Mouse (Mus musculus) telencephalon, adult 2 months (tissue): ENCODE measurements around the gene Gm10570.

ENCODE experiments used
- DNase-seq: peaks from one replicate; pipeline ENCODE4 v3.0.0-alpha.2; 2011; ENCODE audit warnings: low read depth, low spot score

Gm10570 gene

GRCm38 (mm10) chr4:130273698-130274345, 34.7 kb downstream of the Gm10570 start:
- DNase-seq: peak; percentile 68

GRCm38 (mm10) chr4:130270611-130271347, 37.7 kb downstream of the Gm10570 start:
- peak; percentile 52 for DNase-seq

- DNase-seq: peak; percentile 68
These were observed 38.4 kb downstream of the Gm10570 start for GRCm38 (mm10) chr4:130270089-130270488.

GRCm38 (mm10) chr4:130268736-130269135, 39.7 kb downstream of the Gm10570 start:
- DNase-seq: no peak

GRCm38 (mm10) chr4:130267069-130267468, 41.4 kb downstream of the Gm10570 start:
- no peak for DNase-seq

GRCm38 (mm10) chr4:130266601-130267000, 41.9 kb downstream of the Gm10570 start:
- no peak for DNase-seq

- DNase-seq: no peak
These were observed 43.6 kb downstream of the Gm10570 start for GRCm38 (mm10) chr4:130264698-130265349.

GRCm38 (mm10) chr4:130264131-130264530, 44.3 kb downstream of the Gm10570 start:
- no peak for DNase-seq

GRCm38 (mm10) chr4:130260406-130260805, 48.1 kb downstream of the Gm10570 start:
- DNase-seq: no peak
